Comparison of ENCODE assay signal across 25 mouse cellular contexts in genomic region chr8:95184171-95184570, GRCm38 (mm10).
"Had no signal": no experiment of that assay in that cellular context is flagged by ENCODE, and none has a peak within 500 bp of the region (broad histone marks: within the 10 kb centered on the region; RNA-seq: fewer than 3 reads in every experiment).

No protein-coding gene starts in this region.

- H3K4me1 ChIP-seq: heart, embryonic 15.5 days; hindbrain, embryonic 15.5 days; limb, embryonic 15.5 days had no signal

- H3K27ac ChIP-seq: heart, adult 2 months; heart, embryonic 13.5 days; heart, embryonic 15.5 days; hindbrain, embryonic 13.5 days; hindbrain, embryonic 15.5 days; hindbrain, postnatal 0 days; kidney, embryonic 15.5 days; kidney, postnatal 0 days; limb, embryonic 13.5 days; limb, embryonic 15.5 days had no signal

- H3K9me3 ChIP-seq: heart, embryonic 13.5 days; heart, embryonic 15.5 days; hindbrain, embryonic 13.5 days; hindbrain, embryonic 15.5 days; kidney, embryonic 15.5 days; limb, embryonic 13.5 days; limb, embryonic 15.5 days had no signal

- H3K27me3 ChIP-seq: heart, embryonic 13.5 days; heart, embryonic 15.5 days; hindbrain, embryonic 13.5 days; hindbrain, embryonic 15.5 days; kidney, embryonic 15.5 days; limb, embryonic 13.5 days; limb, embryonic 15.5 days had no signal

- H3K4me3 ChIP-seq: heart, adult 2 months; heart, embryonic 13.5 days; heart, embryonic 15.5 days; hindbrain, embryonic 13.5 days; hindbrain, embryonic 15.5 days; kidney, embryonic 15.5 days; limb, embryonic 13.5 days; limb, embryonic 15.5 days had no signal

- H3K4me2 ChIP-seq: heart, embryonic 11.5 days; heart, embryonic 13.5 days; heart, embryonic 15.5 days; hindbrain, embryonic 13.5 days; hindbrain, embryonic 15.5 days; kidney, embryonic 15.5 days; limb, embryonic 13.5 days; limb, embryonic 15.5 days had no signal

- DNase-seq: gastrocnemius, postnatal 14 days; gastrocnemius, postnatal 36 days; heart, adult 11 months; heart, adult 2 months; heart, postnatal 14 days; heart, postnatal 36 days; kidney, adult 11 months; kidney, adult 2 months; kidney, adult 9 months; kidney, postnatal 14 days; kidney, postnatal 36 days; layer of hippocampus, adult 9-11 months; layer of hippocampus, postnatal 36 days; left cerebral cortex, postnatal 4 days had no signal

- ATAC-seq: hindbrain, postnatal 0 days; intestine, embryonic 16.5 days had no signal

- H3K36me3 ChIP-seq: heart, embryonic 13.5 days; heart, embryonic 15.5 days; hindbrain, embryonic 13.5 days; hindbrain, embryonic 15.5 days; kidney, embryonic 15.5 days; limb, embryonic 13.5 days; limb, embryonic 15.5 days had no signal

- H3K9ac ChIP-seq: heart, embryonic 13.5 days; heart, embryonic 15.5 days; hindbrain, embryonic 13.5 days; hindbrain, embryonic 15.5 days; kidney, embryonic 15.5 days; limb, embryonic 13.5 days; limb, embryonic 15.5 days had no signal
